Mouse (Mus musculus) lung, postnatal 10 days (tissue): ENCODE measurements around the gene Cnnm2.

ENCODE experiments used
- DNase-seq: peaks from one replicate; pipeline ENCODE4 v3.0.0; 2021

Gene Cnnm2

GRCm38 (mm10) chr19:46849443-46849997 is 88.1 kb downstream of the Cnnm2 start:
- DNase-seq, result no peak

- no peak for DNase-seq
These were observed 94.8 kb downstream of the Cnnm2 start for GRCm38 (mm10) chr19:46856232-46856631.

- DNase-seq, result no peak
These were observed 95.4 kb downstream of the Cnnm2 start for GRCm38 (mm10) chr19:46856780-46857179.

GRCm38 (mm10) chr19:46857277-46857989 is 96.0 kb downstream of the Cnnm2 start:
- no peak for DNase-seq

GRCm38 (mm10) chr19:46858200-46858599 is 96.8 kb downstream of the Cnnm2 start:
- DNase-seq, result no peak

GRCm38 (mm10) chr19:46862556-46862955 is 101.2 kb downstream of the Cnnm2 start:
- no peak for DNase-seq

GRCm38 (mm10) chr19:46863236-46863927 is 102.0 kb downstream of the Cnnm2 start:
- no peak for DNase-seq

- DNase-seq, result no peak
These were observed 102.7 kb downstream of the Cnnm2 start for GRCm38 (mm10) chr19:46864079-46864478.

- no peak for DNase-seq
These were observed 103.4 kb downstream of the Cnnm2 start for GRCm38 (mm10) chr19:46864731-46865331.

- DNase-seq, result no peak
These were observed 104.0 kb downstream of the Cnnm2 start for GRCm38 (mm10) chr19:46865381-46865780.

- peak; percentile 29 for DNase-seq
These were observed 107.7 kb downstream of the Cnnm2 start for GRCm38 (mm10) chr19:46869049-46869448.

GRCm38 (mm10) chr19:46869526-46869925 is 108.1 kb downstream of the Cnnm2 start:
- DNase-seq, result peak; percentile 89

- no peak for DNase-seq
These were observed 109.7 kb downstream of the Cnnm2 start for GRCm38 (mm10) chr19:46871096-46871495.

- no peak for DNase-seq
These were observed 110.3 kb downstream of the Cnnm2 start for GRCm38 (mm10) chr19:46871651-46872050.

- no peak for DNase-seq
These were observed 112.5 kb downstream of the Cnnm2 start for GRCm38 (mm10) chr19:46873924-46874323.

- DNase-seq, result peak; percentile 90
These were observed 114.4 kb downstream of the Cnnm2 start for GRCm38 (mm10) chr19:46875790-46876189.

GRCm38 (mm10) chr19:46877886-46878285 is 116.5 kb downstream of the Cnnm2 start:
- DNase-seq, result no peak

- DNase-seq, result peak; percentile 76
These were observed 117.0 kb downstream of the Cnnm2 start for GRCm38 (mm10) chr19:46878346-46878745.

- no peak for DNase-seq
These were observed 118.5 kb downstream of the Cnnm2 start for GRCm38 (mm10) chr19:46879876-46880275.

GRCm38 (mm10) chr19:46885365-46885764 is 124.0 kb downstream of the Cnnm2 start:
- no peak for DNase-seq

- no peak for DNase-seq
These were observed 125.4 kb downstream of the Cnnm2 start for GRCm38 (mm10) chr19:46886826-46887225.

GRCm38 (mm10) chr19:46887811-46888527 is 126.6 kb downstream of the Cnnm2 start:
- DNase-seq, result no peak

GRCm38 (mm10) chr19:46889666-46890065 is 128.3 kb downstream of the Cnnm2 start:
- DNase-seq, result no peak
